Mouse (Mus musculus) megakaryocyte, adult 5-6 weeks (primary cell): ENCODE data around the gene Ssc4d. TPM values are rescaled to one million over a fixed set of nuclear protein-coding genes. Genes with fewer than 3 reads are reported as not detected.

Experiments used
- ATAC-seq: 2 replicates; pipeline ENCODE4 v1.8.0; 2016; ENCODE audit warnings: mild to moderate bottlenecking, inconsistent platforms; ENCODE audit not compliant: poor library complexity, severe bottlenecking
- total RNA-seq, 2 experiments: library from RNA; stranded (forward) in 1 of 2; stranded (reverse) in 1 of 2; fragments of 153-499, 151-499 nt in 1 of 2; fragments of 221-1000, 200-1000 nt in 1 of 2; gene quantifications; 2 replicates each; pipeline versions ENCODE4 v1.2.3 to v1.2.4; 2015 to 2017

Gene Ssc4d
- total RNA-seq, 2 experiments from 2014 or later = 6.0 to 19.9 TPM

DNA sequence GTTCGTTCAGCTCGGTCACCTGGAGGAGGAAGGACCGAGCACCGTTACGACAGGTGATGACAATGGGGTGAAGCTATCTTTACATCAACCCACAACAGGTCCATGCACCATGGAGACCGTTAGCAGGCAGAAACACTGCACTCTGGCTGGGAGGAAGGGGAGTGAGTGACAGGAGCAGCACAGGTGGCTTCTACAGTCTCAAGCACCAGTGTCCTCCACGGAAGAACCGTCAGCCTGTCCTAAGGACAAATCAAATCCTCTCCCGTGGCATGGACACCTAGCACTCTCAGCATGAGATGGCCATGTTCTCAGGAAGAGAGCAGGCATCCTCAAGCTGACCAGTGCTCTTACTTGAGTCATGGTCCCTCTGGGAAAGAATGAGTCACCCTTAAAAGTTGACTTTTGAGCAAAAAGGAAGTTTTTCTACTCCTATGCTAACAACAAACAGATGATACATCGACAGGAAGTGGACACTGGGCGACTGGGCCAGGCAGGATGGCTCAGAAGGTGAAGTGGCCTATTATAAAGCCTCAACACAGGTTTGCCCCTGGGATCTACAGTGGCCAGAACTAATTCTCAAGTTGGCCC, 62.6 kb downstream of the Ssc4d start:
- no peak for ATAC-seq

DNA sequence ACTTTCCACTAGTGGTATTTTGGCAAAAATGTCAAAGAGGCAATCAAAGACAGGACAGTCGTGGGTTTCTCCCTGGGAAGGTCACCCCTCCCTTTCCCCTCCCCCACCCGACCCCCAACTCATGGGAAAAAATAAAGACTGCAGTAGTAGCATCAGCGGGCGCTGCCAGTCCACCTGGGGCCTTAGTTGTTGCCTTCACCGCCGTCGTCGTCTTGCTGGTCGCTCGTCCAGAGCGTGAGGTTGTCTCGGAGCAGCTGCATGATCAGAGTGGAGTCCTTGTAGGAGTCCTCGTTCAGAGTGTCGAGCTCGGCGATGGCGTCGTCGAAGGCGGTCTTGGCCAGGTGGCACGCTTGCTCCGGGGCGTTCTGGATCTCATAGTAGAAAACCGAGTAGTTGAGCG, 63.5 kb downstream of the Ssc4d start:
- no peak for ATAC-seq

Other genes with a start within 250 kb of the Ssc4d start
- gene Tmem120a, start 230.1 kb downstream of the Ssc4d start, total RNA-seq (2015) = 18.1 and 20.9 TPM in 2 replicates
- 15.1 and 19.1 TPM in 2 replicates for gene Tmem120a, start 230.1 kb downstream of the Ssc4d start, total RNA-seq (2017)
- 0.25 TPM in 1 of 2 replicates, not detected in the other for gene Styxl1, start 196.1 kb downstream of the Ssc4d start, total RNA-seq (2015)
- gene Styxl1, start 196.1 kb downstream of the Ssc4d start, total RNA-seq (2017) = 0.18 TPM in 1 of 2 replicates, not detected in the other
- gene Mdh2, start 196.1 kb downstream of the Ssc4d start, total RNA-seq (2015) = 240 and 251 TPM in 2 replicates
- gene Mdh2, start 196.1 kb downstream of the Ssc4d start, total RNA-seq (2017) = 111 and 129 TPM in 2 replicates
- not detected in 2 replicates for gene Srrm3, start 167.6 kb downstream of the Ssc4d start, total RNA-seq (2015)
- not detected in 2 replicates for gene Srrm3, start 167.6 kb downstream of the Ssc4d start, total RNA-seq (2017)
- gene Hspb1, start 86.6 kb downstream of the Ssc4d start, total RNA-seq (2015) = not detected in 2 replicates
- not detected in 2 replicates for gene Hspb1, start 86.6 kb downstream of the Ssc4d start, total RNA-seq (2017)
- 124 and 141 TPM in 2 replicates for gene Ywhag, start 39.9 kb downstream of the Ssc4d start, total RNA-seq (2015)
- gene Ywhag, start 39.9 kb downstream of the Ssc4d start, total RNA-seq (2017) = 72.4 and 88.1 TPM in 2 replicates
- 0.20 TPM in 1 of 2 replicates, not detected in the other for gene Zp3, start 5.6 kb upstream of the Ssc4d start, total RNA-seq (2015)
- not detected in 2 replicates for gene Zp3, start 5.6 kb upstream of the Ssc4d start, total RNA-seq (2017)
- gene Dtx2, start 20.3 kb upstream of the Ssc4d start, total RNA-seq (2015) = 26.3 and 30.3 TPM in 2 replicates
- gene Dtx2, start 20.3 kb upstream of the Ssc4d start, total RNA-seq (2017) = 10.9 and 12.4 TPM in 2 replicates
- gene Upk3b, start 64.0 kb upstream of the Ssc4d start, total RNA-seq (2015) = not detected in 2 replicates
- gene Upk3b, start 64.0 kb upstream of the Ssc4d start, total RNA-seq (2017) = not detected in 2 replicates
- gene Upk3bl, start 80.0 kb upstream of the Ssc4d start, total RNA-seq (2015) = not detected in 2 replicates
- not detected in 2 replicates for gene Upk3bl, start 80.0 kb upstream of the Ssc4d start, total RNA-seq (2017)
- gene Rasa4, start 109.4 kb upstream of the Ssc4d start, total RNA-seq (2015) = 36.2 and 40.9 TPM in 2 replicates
- gene Rasa4, start 109.4 kb upstream of the Ssc4d start, total RNA-seq (2017) = 26.0 and 33.8 TPM in 2 replicates
- 94.7 and 103 TPM in 2 replicates for gene Polr2j, start 142.1 kb upstream of the Ssc4d start, total RNA-seq (2015)
- gene Polr2j, start 142.1 kb upstream of the Ssc4d start, total RNA-seq (2017) = 105 and 117 TPM in 2 replicates
- gene Lrwd1, start 161.5 kb upstream of the Ssc4d start, total RNA-seq (2015) = 12.3 and 16.0 TPM in 2 replicates
- 40.9 and 58.5 TPM in 2 replicates for gene Lrwd1, start 161.5 kb upstream of the Ssc4d start, total RNA-seq (2017)
- 14.0 and 19.8 TPM in 2 replicates for gene Alkbh4, start 161.6 kb upstream of the Ssc4d start, total RNA-seq (2015)
- gene Alkbh4, start 161.6 kb upstream of the Ssc4d start, total RNA-seq (2017) = 11.2 and 15.2 TPM in 2 replicates
- 26.1 and 26.5 TPM in 2 replicates for gene Orai2, start 196.2 kb upstream of the Ssc4d start, total RNA-seq (2015)
- 42.8 and 48.1 TPM in 2 replicates for gene Orai2, start 196.2 kb upstream of the Ssc4d start, total RNA-seq (2017)
- 8.7 and 15.7 TPM in 2 replicates for gene Prkrip1, start 224.4 kb upstream of the Ssc4d start, total RNA-seq (2015)
- 46.0 and 50.7 TPM in 2 replicates for gene Prkrip1, start 224.4 kb upstream of the Ssc4d start, total RNA-seq (2017)